In the genomic region with DNA sequence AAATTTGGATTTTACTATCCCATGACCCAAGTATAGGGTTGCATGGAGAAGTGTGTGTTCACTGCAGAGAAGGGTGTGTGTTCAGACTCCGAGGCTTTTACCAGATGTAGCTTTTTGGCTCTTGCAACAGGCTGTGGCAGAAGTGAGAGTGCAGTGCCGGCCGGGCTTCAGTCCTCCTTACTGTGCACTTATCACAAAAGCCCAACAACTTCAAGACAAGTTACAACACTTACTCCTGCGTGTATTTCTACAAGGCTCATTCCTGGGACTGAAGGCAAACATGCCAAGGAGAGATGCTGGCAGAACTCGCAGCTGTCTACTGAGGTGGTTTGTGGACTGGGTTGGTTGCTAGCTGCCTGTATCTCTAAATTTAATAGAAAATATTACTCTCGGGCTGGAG, we compare ENCODE assay signal across 14 mouse cellular contexts.
"Had no signal": no experiment of that assay in that cellular context is flagged by ENCODE, and none has a peak within 500 bp of the region (broad histone marks: within the 10 kb centered on the region; RNA-seq: fewer than 3 reads in every experiment).

No protein-coding gene starts in this region.

- DNase-seq: kidney, adult 18-20 months; kidney, postnatal 10 days; kidney, postnatal 4 days; left cerebral cortex, postnatal 4 days; midbrain, embryonic 14.5 days; right cerebral cortex, postnatal 14 days; thymus, postnatal 4 days had no signal

- H3K4me3 ChIP-seq: intestine, embryonic 15.5 days; layer of hippocampus, adult 2 months; limb, embryonic 13.5 days; liver, embryonic 12.5 days; midbrain, embryonic 10.5 days; myocyte; stomach, embryonic 15.5 days had no signal

- H3K9ac ChIP-seq: intestine, embryonic 15.5 days; limb, embryonic 13.5 days; liver, embryonic 12.5 days; stomach, embryonic 15.5 days had no signal

- H3K4me2 ChIP-seq: intestine, embryonic 15.5 days; limb, embryonic 13.5 days; liver, embryonic 12.5 days; stomach, embryonic 15.5 days had no signal

- H3K4me1 ChIP-seq: stomach, embryonic 15.5 days had no signal

- H3K36me3 ChIP-seq: intestine, embryonic 15.5 days; liver, embryonic 12.5 days; midbrain, embryonic 10.5 days; stomach, embryonic 15.5 days had no signal

- ATAC-seq: liver, embryonic 12.5 days had no signal

- H3K9me3 ChIP-seq: intestine, embryonic 15.5 days; limb, embryonic 13.5 days; liver, embryonic 12.5 days; midbrain, embryonic 10.5 days; stomach, embryonic 15.5 days had no signal

- H3K27me3 ChIP-seq: intestine, embryonic 15.5 days; limb, embryonic 13.5 days; liver, embryonic 12.5 days; stomach, embryonic 15.5 days had no signal

- H3K27ac ChIP-seq: intestine, embryonic 15.5 days; layer of hippocampus, adult 2 months; limb, embryonic 13.5 days; liver, embryonic 12.5 days; midbrain, embryonic 10.5 days; stomach, embryonic 15.5 days had no signal
